Mouse (Mus musculus) stomach, embryonic 14.5 days (tissue): Measurements from ENCODE around the gene Col4a3bp. TPM values are rescaled to one million over a fixed set of nuclear protein-coding genes. Genes with fewer than 3 reads are reported as not detected.
A peak's percentile ranks its signal among the peaks of the same experiment; 100 is the strongest.

Experiments used
- ATAC-seq: fragments of 200-750 bp; cut with Nextera tagmentation; 2 replicates; pipeline ENCODE4 v1.8.0; 2017; ENCODE audit warnings: low read depth, moderate TSS enrichment; ENCODE audit not compliant: insufficient number of reproducible peaks, insufficient read depth, low FRiP score
- H3K27ac ChIP-seq: fragments of 300-500 bp; sonication (generic); 2 replicates; pipeline ENCODE4 v1.5.1; 2014; ENCODE audit warnings: mild to moderate bottlenecking, low read length, moderate library complexity, mixed read lengths
- H3K27me3 ChIP-seq: fragments of 300-500 bp; sonication (generic); 2 replicates; pipeline ENCODE4 v1.6.1; 2014; ENCODE audit warnings: low read length, control low read depth, mixed read lengths; ENCODE audit not compliant: control insufficient read depth, insufficient read depth
- H3K36me3 ChIP-seq: fragments of 300-500 bp; sonication (generic); 2 replicates; pipeline ENCODE4 v1.6.1; 2014; ENCODE audit warnings: mild to moderate bottlenecking, control low read depth, low read length, moderate library complexity, mixed read lengths; ENCODE audit not compliant: control insufficient read depth, insufficient read depth
- H3K4me1 ChIP-seq: fragments of 300-500 bp; sonication (generic); 2 replicates; pipeline ENCODE4 v1.6.1; 2014; ENCODE audit warnings: low read length, control low read depth, mixed read lengths; ENCODE audit not compliant: control insufficient read depth, insufficient read depth
- H3K4me2 ChIP-seq: fragments of 300-500 bp; sonication (generic); replicated peaks from 2 replicates; pipeline ENCODE4 v1.6.1; 2014; ENCODE audit warnings: low read depth, low read length, control low read depth
- H3K4me3 ChIP-seq: fragments of 300-500 bp; sonication (generic); 2 replicates; pipeline ENCODE4 v1.5.1; 2014; ENCODE audit warnings: low read depth, low read length, control low read depth
- H3K9ac ChIP-seq: fragments of 300-500 bp; sonication (generic); replicated peaks from 2 replicates; pipeline ENCODE4 v1.6.1; 2014; ENCODE audit warnings: low read depth, mild to moderate bottlenecking, control low read depth, low read length, moderate library complexity, mixed read lengths
- H3K9me3 ChIP-seq: fragments of 300-500 bp; sonication (generic); 2 replicates; pipeline ENCODE4 v1.6.1; 2016; ENCODE audit warnings: low read depth, low read length, control low read depth; ENCODE audit not compliant: control insufficient read depth
- WGBS: fragments of 180-500 bp; shearing (Covaris S2); extraction: QIAGEN DNeasy Blood & Tissue Kit; methylation state at CpG from one replicate; pipeline ENCODE4 v1.1.7; 2014; 5-methylcytosine and 5-hydroxymethylcytosine counted together
- polyA plus RNA-seq: library from polyadenylated mRNA; unstranded; fragments of >200 nt; fragmentation: Nextera tagmentation; extraction: Ambion mirVana; gene quantifications from 2 replicates; pipeline ENCODE4 v1.2.1, GENCODE M21; 2014

The Col4a3bp gene
- polyA plus RNA-seq, 1 experiment from 2014 or later = 22.3 TPM

- no peak for ATAC-seq
- Histone ChIP-seq H3K9me3 (no peaks in the 10 kb centered on the region), H3K36me3 (no peaks in the 10 kb centered on the region; the same call in 1 of the 2 replicates), H3K4me2 (peak overlapping the region; percentile 79; the same call in 1 of the 2 replicates), H3K27me3 (no peaks in the 10 kb centered on the region), H3K4me1 (peaks cover 2% of the 10 kb centered on the region; the same call in 1 of the 2 replicates), H3K27ac (no peak overlapping the region), H3K9ac (no peak overlapping the region), H3K4me3 (peak overlapping the region; percentile 96; the same call in 1 of the 2 replicates)
- 71% methylated on average over 2 of the region's 2 CpGs for WGBS
Measured at GRCm38 (mm10) chr13:96544506-96544905, 2.1 kb downstream of the Col4a3bp start.

- Histone ChIP-seq H3K27ac (no peak overlapping the region), H3K4me2 (no peak overlapping the region), H3K27me3 (no peaks in the 10 kb centered on the region), H3K4me1 (no peaks in the 10 kb centered on the region), H3K4me3 (no peak overlapping the region), H3K9ac (no peak overlapping the region), H3K36me3 (no peaks in the 10 kb centered on the region; the same call in 1 of the 2 replicates), H3K9me3 (no peaks in the 10 kb centered on the region)
- 78% methylated on average over 1 of the region's 1 CpGs for WGBS
- no peak for ATAC-seq
Measured at GRCm38 (mm10) chr13:96547250-96547649, 4.8 kb downstream of the Col4a3bp start.

- H3K27me3 ChIP-seq = no peaks in the 10 kb centered on the region
- H3K4me3 ChIP-seq = no peak overlapping the region
- H3K9ac ChIP-seq = no peak overlapping the region
- H3K4me2 ChIP-seq = no peak overlapping the region
- 58% methylated on average over 4 of the region's 4 CpGs for WGBS
- no peak overlapping the region for H3K27ac ChIP-seq
- no peak for ATAC-seq
- no peaks in the 10 kb centered on the region for H3K4me1 ChIP-seq
- no peaks in the 10 kb centered on the region for H3K9me3 ChIP-seq
- no peaks in the 10 kb centered on the region; the same call in 1 of the 2 replicates for H3K36me3 ChIP-seq
Measured at GRCm38 (mm10) chr13:96547941-96548340, 5.5 kb downstream of the Col4a3bp start.

- ATAC-seq = no peak
- no peaks in the 10 kb centered on the region for H3K36me3 ChIP-seq
- WGBS = 99% methylated on average over 3 of the region's 3 CpGs
Measured at GRCm38 (mm10) chr13:96555099-96555498, 12.7 kb downstream of the Col4a3bp start.

GRCm38 (mm10) chr13:96567977-96568376 is 25.6 kb downstream of the Col4a3bp start:
- 59% methylated on average over 6 of the region's 6 CpGs for WGBS
- ATAC-seq = no peak
- Histone ChIP-seq H3K27me3 (no peaks in the 10 kb centered on the region), H3K4me1 (peaks cover 9% of the 10 kb centered on the region), H3K27ac (no peak overlapping the region), H3K4me2 (no peak overlapping the region), H3K36me3 (0 out of 2 replicates have a peak, but pooled peaks cover 2% of the 10 kb centered on the region), H3K9me3 (no peaks in the 10 kb centered on the region), H3K4me3 (no peak overlapping the region), H3K9ac (no peak overlapping the region)

More at GRCm38 (mm10) chr13:96555099-96555498, 12.7 kb downstream of the Col4a3bp start:
- H3K4me3 ChIP-seq = no peak overlapping the region
- no peak overlapping the region for H3K4me2 ChIP-seq
- H3K9me3 ChIP-seq = no peaks in the 10 kb centered on the region
- H3K27ac ChIP-seq = no peak overlapping the region
- no peaks in the 10 kb centered on the region for H3K27me3 ChIP-seq
- H3K4me1 ChIP-seq = no peaks in the 10 kb centered on the region
- no peak overlapping the region for H3K9ac ChIP-seq

- Histone ChIP-seq H3K4me1 (peaks cover 9% of the 10 kb centered on the region), H3K4me3 (no peak overlapping the region), H3K36me3 (0 out of 2 replicates have a peak, but pooled peaks cover 4% of the 10 kb centered on the region), H3K9ac (no peak overlapping the region), H3K27me3 (no peaks in the 10 kb centered on the region), H3K9me3 (no peaks in the 10 kb centered on the region), H3K27ac (no peak overlapping the region), H3K4me2 (no peak overlapping the region)
- peak; percentile 42; the same call in 1 of the 2 replicates for ATAC-seq
- 28% methylated on average over 10 of the region's 10 CpGs for WGBS
Measured at GRCm38 (mm10) chr13:96570313-96571015, 28.0 kb downstream of the Col4a3bp start.

- Histone ChIP-seq H3K9me3 (no peaks in the 10 kb centered on the region), H3K9ac (no peak overlapping the region), H3K4me2 (no peak overlapping the region), H3K27me3 (no peaks in the 10 kb centered on the region), H3K4me1 (peaks cover 9% of the 10 kb centered on the region), H3K27ac (no peak overlapping the region), H3K4me3 (no peak overlapping the region), H3K36me3 (0 out of 2 replicates have a peak, but pooled peaks cover 4% of the 10 kb centered on the region)
- WGBS = 26% methylated on average over 6 of the region's 6 CpGs
- ATAC-seq = no peak
Measured at GRCm38 (mm10) chr13:96571016-96571361, 28.6 kb downstream of the Col4a3bp start.

- Histone ChIP-seq H3K4me1 (peaks cover 12% of the 10 kb centered on the region), H3K4me3 (no peak overlapping the region), H3K9ac (no peak overlapping the region), H3K9me3 (no peaks in the 10 kb centered on the region), H3K27ac (no peak overlapping the region), H3K36me3 (0 out of 2 replicates have a peak, but pooled peaks cover 4% of the 10 kb centered on the region), H3K27me3 (no peaks in the 10 kb centered on the region), H3K4me2 (no peak overlapping the region)
- no peak for ATAC-seq
- WGBS = 84% methylated on average over 2 of the region's 2 CpGs
Measured at GRCm38 (mm10) chr13:96574170-96574569, 31.8 kb downstream of the Col4a3bp start.
